49 mouse cellular contexts compared by ENCODE assay signal in genomic region chr7:4300166-4300565, GRCm38 (mm10). TPM values are rescaled to one million over a fixed set of nuclear protein-coding genes. Genes with fewer than 3 reads are reported as not detected.
"Had no signal": no experiment of that assay in that cellular context is flagged by ENCODE, and none has a peak within 500 bp of the region (broad histone marks: within the 10 kb centered on the region; RNA-seq: fewer than 3 reads in every experiment).

No protein-coding gene starts in this region.

- H3K4me3 ChIP-seq: heart, embryonic 10.5 days; heart, embryonic 12.5 days; heart, embryonic 13.5 days; heart, embryonic 15.5 days; hindbrain, embryonic 10.5 days; hindbrain, embryonic 12.5 days; hindbrain, embryonic 13.5 days; hindbrain, embryonic 15.5 days; intestine, embryonic 15.5 days; kidney, embryonic 15.5 days; layer of hippocampus, adult 2 months; left cerebral cortex, adult 2 months had no signal

- H3K27me3 ChIP-seq: heart, embryonic 12.5 days; heart, embryonic 13.5 days; heart, embryonic 15.5 days; hindbrain, embryonic 12.5 days; hindbrain, embryonic 13.5 days; hindbrain, embryonic 15.5 days; intestine, embryonic 15.5 days; kidney, embryonic 15.5 days had no signal

- H3K4me1 ChIP-seq: heart, embryonic 10.5 days; heart, embryonic 12.5 days; heart, embryonic 13.5 days; heart, embryonic 15.5 days; hindbrain, embryonic 10.5 days; hindbrain, embryonic 12.5 days; hindbrain, embryonic 13.5 days; hindbrain, embryonic 15.5 days; intestine, embryonic 15.5 days; kidney, embryonic 15.5 days had no signal

- H3K27ac ChIP-seq: heart, embryonic 10.5 days; heart, embryonic 13.5 days; heart, embryonic 15.5 days; hindbrain, embryonic 10.5 days; hindbrain, embryonic 12.5 days; hindbrain, embryonic 13.5 days; hindbrain, embryonic 14.5 days; hindbrain, embryonic 15.5 days; hindbrain, postnatal 0 days; intestine, embryonic 15.5 days; kidney, embryonic 15.5 days; kidney, postnatal 0 days; layer of hippocampus, adult 2 months; left cerebral cortex, adult 2 months had no signal

- H3K9me3 ChIP-seq: heart, embryonic 10.5 days; heart, embryonic 12.5 days; heart, embryonic 13.5 days; heart, embryonic 15.5 days; hindbrain, embryonic 10.5 days; hindbrain, embryonic 12.5 days; hindbrain, embryonic 13.5 days; hindbrain, embryonic 15.5 days; intestine, embryonic 15.5 days; kidney, embryonic 15.5 days had no signal

- H3K36me3 ChIP-seq: heart, embryonic 10.5 days; heart, embryonic 12.5 days; heart, embryonic 13.5 days; heart, embryonic 15.5 days; hindbrain, embryonic 10.5 days; hindbrain, embryonic 12.5 days; hindbrain, embryonic 13.5 days; hindbrain, embryonic 15.5 days; intestine, embryonic 15.5 days; kidney, embryonic 15.5 days had no signal

- ATAC-seq: hindbrain, embryonic 16.5 days; hindbrain, postnatal 0 days; inflammation-experienced regulatory T-cells, adult 6 months; intestine, embryonic 15.5 days; intestine, embryonic 16.5 days; intestine, postnatal 0 days had no signal

- DNase-seq: heart, postnatal 10 days; heart, postnatal 14 days; heart, postnatal 36 days; heart, postnatal 4 days; kidney, adult 11 months; kidney, adult 18-20 months; kidney, adult 2 months; kidney, adult 8-10 months; kidney, adult 9 months; kidney, postnatal 10 days; kidney, postnatal 14 days; kidney, postnatal 25 days; kidney, postnatal 36 days; kidney, postnatal 4 days; layer of hippocampus, adult 9-11 months; layer of hippocampus, postnatal 36 days had no signal

RNA-seq across cellular contexts. Expression of gene Ncr1, which starts 37.4 kb away (rescaled TPM):
- total RNA-seq: heart, postnatal 10 days; heart, postnatal 14 days; heart, postnatal 25 days; heart, postnatal 36 days; heart, postnatal 4 days; hindbrain, postnatal 0 days; layer of hippocampus, adult 18-20 months; layer of hippocampus, adult 2 months; layer of hippocampus, adult 8-10 months; layer of hippocampus, postnatal 10 days; layer of hippocampus, postnatal 14 days; layer of hippocampus, postnatal 25 days; layer of hippocampus, postnatal 36 days; left cerebral cortex, adult 18-20 months; left cerebral cortex, adult 2 months had no signal
- polyA plus RNA-seq: heart, embryonic 10.5 days; heart, embryonic 11.5 days; heart, embryonic 12.5 days; heart, embryonic 14.5 days; heart, postnatal 0 days; hindbrain, embryonic 10.5 days; hindbrain, embryonic 11.5 days; hindbrain, embryonic 12.5 days; hindbrain, embryonic 13.5 days; hindbrain, embryonic 14.5 days; hindbrain, embryonic 15.5 days; hindbrain, embryonic 16.5 days; hindbrain, postnatal 0 days; intestine, embryonic 14.5 days; intestine, postnatal 0 days; kidney, embryonic 14.5 days; kidney, embryonic 15.5 days; kidney, embryonic 16.5 days had no signal
